Mouse (Mus musculus) C2C12 (cell line): ENCODE results near the gene Olfr706.

Experiments used
- CEBPB ChIP-seq: IDR thresholded peaks from one replicate; pipeline ENCODE4 v1.6.1; 2011; ENCODE audit warnings: low read depth, mild to moderate bottlenecking, control low read depth, moderate library complexity
- CTCF ChIP-seq: IDR thresholded peaks from one replicate; pipeline ENCODE4 v1.5.1; 2011; ENCODE audit not compliant: control insufficient read depth, insufficient read depth, insufficient read length
- FOSL1 ChIP-seq: IDR thresholded peaks from one replicate; pipeline ENCODE4 v1.8.0; 2011; ENCODE audit warnings: mild to moderate bottlenecking, low read length; ENCODE audit not compliant: poor library complexity, insufficient read depth, severe bottlenecking
- MAX ChIP-seq: IDR thresholded peaks from one replicate; pipeline ENCODE4 v1.6.1; 2011; ENCODE audit warnings: mild to moderate bottlenecking, control low read depth

DNA sequence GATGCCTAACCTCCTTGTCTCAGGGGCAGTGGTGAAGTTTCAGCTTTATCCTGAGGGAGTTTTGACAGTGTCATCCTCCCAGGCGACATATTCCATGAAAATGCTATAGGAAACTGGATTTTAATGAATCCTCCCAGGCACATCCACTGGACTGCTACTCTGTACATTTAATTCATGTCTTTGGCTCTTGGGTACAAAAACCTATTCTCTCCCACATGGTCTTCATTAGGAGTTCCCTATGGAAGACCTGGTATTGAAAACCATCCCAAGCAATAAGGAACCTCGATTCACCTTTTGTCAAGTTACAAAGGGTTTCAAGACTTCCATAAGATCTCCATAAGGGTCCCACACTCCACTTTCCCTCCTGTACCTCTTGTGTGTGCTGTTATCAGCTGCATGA lies at the start of gene Olfr706:
- TF ChIP-seq CEBPB: no peak
- no peak for TF ChIP-seq CTCF
- no peak for TF ChIP-seq MAX
- no peak for TF ChIP-seq FOSL1
